Mouse (Mus musculus) spleen, adult 2 months (tissue): ENCODE measurements around the gene Kifc3.

Source experiments
- CTCF ChIP-seq: fragments of 200-500 bp; IDR thresholded peaks from 2 replicates; pipeline ENCODE4 v1.5.1; 2011; ENCODE audit warnings: mild to moderate bottlenecking, inconsistent platforms; ENCODE audit not compliant: insufficient read depth, insufficient read length, insufficient replicate concordance; ENCODE audit errors: extremely low read depth
- POLR2A ChIP-seq: fragments of 200-500 bp; IDR thresholded peaks from 2 replicates; pipeline ENCODE4 v1.6.1; 2011; ENCODE audit warnings: low read depth, low read length, inconsistent platforms

- TF ChIP-seq POLR2A (no peak), CTCF (no peak)
Measured at GRCm38 (mm10) chr8:95227151-95227468, 24.5 kb upstream of the Kifc3 start.
